28 mouse cellular contexts compared by ENCODE assay signal in the genomic region with DNA sequence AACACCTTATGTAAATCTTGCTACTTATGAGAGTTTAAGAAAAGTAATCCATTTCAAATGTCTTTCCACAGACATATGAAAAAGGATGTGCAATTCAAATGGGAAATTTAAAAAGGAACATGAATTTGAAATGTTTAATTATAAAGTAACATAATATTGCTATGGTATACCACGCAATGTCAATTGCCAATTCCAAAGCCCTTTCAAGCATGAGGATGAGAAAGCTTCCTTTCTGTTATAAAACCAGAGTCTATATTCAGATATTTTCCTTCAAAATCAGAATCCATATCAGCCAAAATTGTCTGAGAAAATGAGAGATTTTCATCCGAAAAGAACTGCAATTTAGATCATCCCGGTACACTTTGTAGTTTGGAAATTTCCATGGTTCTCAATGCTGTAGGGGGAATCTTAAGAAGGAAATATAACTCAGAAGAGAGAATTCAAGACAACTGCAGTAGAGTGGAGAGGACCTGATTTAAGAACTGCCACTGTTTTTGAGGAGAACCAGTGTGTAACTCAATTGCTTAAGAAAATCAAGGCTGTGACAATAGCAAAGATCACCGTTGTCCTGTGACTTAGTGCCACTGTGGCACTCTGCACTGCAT.
"Had no signal": no experiment of that assay in that cellular context is flagged by ENCODE, and none has a peak within 500 bp of the region (broad histone marks: within the 10 kb centered on the region; RNA-seq: fewer than 3 reads in every experiment).

No protein-coding gene starts in this region.

- H3K4me3 ChIP-seq: embryonic facial prominence, embryonic 10.5 days; embryonic facial prominence, embryonic 12.5 days; embryonic facial prominence, embryonic 13.5 days; embryonic facial prominence, embryonic 15.5 days; erythroblast, embryonic 14.5 days; forebrain, embryonic 10.5 days; forebrain, embryonic 12.5 days; forebrain, embryonic 13.5 days; forebrain, embryonic 15.5 days; gastrocnemius, adult 2 months; heart, adult 2 months had no signal

- DNase-seq: cerebellum, adult 8-10 months; cerebellum, adult 9-10 months; cerebellum, adult 9-11 months; cerebellum, postnatal 10 days; cerebellum, postnatal 14 days; cerebellum, postnatal 25 days; cerebellum, postnatal 36 days; embryo, embryonic 11 days; forebrain, postnatal 0 days; gastrocnemius, adult 2 months; gastrocnemius, postnatal 10 days; gastrocnemius, postnatal 14 days; gastrocnemius, postnatal 25 days; gastrocnemius, postnatal 36 days; heart, adult 11 months; heart, adult 18-20 months; heart, adult 2 months had no signal

- ATAC-seq: forebrain, embryonic 13.5 days; forebrain, embryonic 14.5 days; forebrain, embryonic 15.5 days; forebrain, embryonic 16.5 days; forebrain, postnatal 0 days had no signal

- H3K27ac ChIP-seq: embryonic facial prominence, embryonic 10.5 days; embryonic facial prominence, embryonic 12.5 days; embryonic facial prominence, embryonic 13.5 days; embryonic facial prominence, embryonic 15.5 days; forebrain, embryonic 10.5 days; forebrain, embryonic 12.5 days; forebrain, embryonic 13.5 days; forebrain, embryonic 15.5 days; gastrocnemius, adult 2 months; heart, adult 2 months had no signal
